Mouse (Mus musculus): Measurements from ENCODE around the gene Kntc1.

GRCm38 (mm10) chr5:123713782-123714181 is 35.7 kb upstream of the Kntc1 start:
- TF ChIP-seq EP300 (IDR thresholded peaks at IDR 0.05) (no peak), CTCF (IDR thresholded peaks at IDR 0.05) (no peak)

Data from lung, postnatal 0 days (tissue).